Mouse (Mus musculus): ENCODE measurements at regions not wholly inside any gene's neighbourhood (a gene's known extent, or its start where the extent isn't known, plus 50 kb on each side); places are given as distances from the start of the nearest gene placed in this dataset.

DNA sequence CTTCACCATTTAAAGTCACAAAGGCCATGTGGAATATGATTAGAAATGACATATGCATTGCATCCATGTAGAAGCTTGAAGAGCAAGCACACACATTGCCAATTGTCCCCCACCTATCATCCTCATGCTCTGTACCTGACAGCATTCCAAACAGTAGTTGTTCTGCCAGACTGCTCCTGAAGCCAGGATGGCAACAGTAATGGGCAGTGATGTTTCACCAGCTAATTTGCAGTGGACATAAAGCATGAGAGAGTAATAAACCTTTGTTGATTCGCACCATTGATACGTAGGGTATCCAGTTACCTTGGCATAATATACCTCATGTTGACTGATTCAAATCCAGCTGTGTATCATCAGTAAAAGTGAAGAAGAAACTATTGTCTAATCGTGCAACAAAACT is 606.5 kb upstream of the Celf2 start:
- DNase-seq (ENCODE audit: extremely low spot score in 1 of 2, low spot score in 2 of 2): no peak
- intact Hi-C loops (cut with DNase I): no loop called here
- TF ChIP-seq CTCF (IDR thresholded peaks at IDR 0.05): no peak
- Histone ChIP-seq H3K4me3 (no peak overlapping the region), H3K27ac (no peak overlapping the region)

DNA sequence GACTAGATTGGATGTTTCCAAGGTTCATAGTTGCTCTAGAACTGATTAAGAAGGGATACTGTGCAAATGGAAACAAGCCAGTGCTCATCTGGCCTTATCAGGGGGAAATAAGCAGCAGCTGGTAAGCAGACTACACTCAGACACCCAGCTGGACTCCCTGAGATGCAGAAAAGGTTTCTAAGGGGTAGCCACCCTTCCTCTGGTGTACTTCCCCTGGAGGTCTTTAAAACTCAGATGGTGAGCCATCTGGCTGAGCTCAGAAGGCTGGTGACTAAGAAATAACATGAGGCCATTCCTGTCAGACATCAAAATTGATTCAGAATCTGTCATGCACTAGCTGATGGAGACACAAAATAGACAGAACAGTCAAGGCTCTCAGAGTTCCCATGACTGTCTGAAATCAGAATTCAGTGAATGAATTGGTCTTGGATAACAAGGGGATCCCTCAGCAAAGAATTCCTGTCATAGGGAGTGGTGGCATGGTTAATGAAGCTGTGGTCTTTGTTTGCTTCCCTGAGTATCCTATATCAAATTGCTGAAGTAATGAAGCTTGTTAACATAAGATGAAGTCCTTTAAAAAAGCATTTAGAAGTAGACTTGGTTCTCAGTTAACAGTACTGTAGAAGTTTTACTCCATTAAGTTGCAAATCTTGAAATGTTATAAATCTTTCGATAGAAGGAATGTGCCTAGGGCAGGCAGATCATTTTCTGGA is 603.2 kb upstream of the Celf2 start:
- DNase-seq (ENCODE audit: extremely low spot score in 1 of 2, low spot score in 2 of 2): no peak
- TF ChIP-seq CTCF (IDR thresholded peaks at IDR 0.05): no peak
- Histone ChIP-seq H3K4me3 (no peak overlapping the region), H3K27ac (no peak overlapping the region)
- intact Hi-C loops (cut with DNase I): no loop called here

DNA sequence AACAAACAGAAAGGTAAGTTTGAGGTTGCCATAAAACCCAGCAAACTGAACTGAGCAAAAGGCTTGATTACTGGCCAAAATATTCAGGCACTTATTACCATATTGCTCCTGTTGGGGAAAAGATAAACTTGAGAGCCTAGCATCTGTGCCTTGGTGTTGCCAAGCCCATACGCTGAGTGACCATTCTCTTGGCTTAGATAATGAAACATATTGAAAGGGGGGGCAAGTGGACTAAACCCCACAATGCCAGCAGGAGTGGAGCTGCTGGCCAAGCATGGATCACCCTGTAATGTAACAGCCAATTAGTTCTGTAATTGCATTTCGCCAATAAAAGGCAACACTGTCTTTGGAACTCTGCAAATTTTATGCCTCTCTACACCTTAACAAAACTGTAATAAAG is 584.8 kb upstream of the Celf2 start:
- H3K27ac ChIP-seq: no peak overlapping the region
- no peak for TF ChIP-seq CTCF (IDR thresholded peaks at IDR 0.05)
- no peak overlapping the region for H3K4me3 ChIP-seq
- no peak for DNase-seq (ENCODE audit: extremely low spot score in 1 of 2, low spot score in 2 of 2)
- intact Hi-C loops (cut with DNase I): no loop called here

DNA sequence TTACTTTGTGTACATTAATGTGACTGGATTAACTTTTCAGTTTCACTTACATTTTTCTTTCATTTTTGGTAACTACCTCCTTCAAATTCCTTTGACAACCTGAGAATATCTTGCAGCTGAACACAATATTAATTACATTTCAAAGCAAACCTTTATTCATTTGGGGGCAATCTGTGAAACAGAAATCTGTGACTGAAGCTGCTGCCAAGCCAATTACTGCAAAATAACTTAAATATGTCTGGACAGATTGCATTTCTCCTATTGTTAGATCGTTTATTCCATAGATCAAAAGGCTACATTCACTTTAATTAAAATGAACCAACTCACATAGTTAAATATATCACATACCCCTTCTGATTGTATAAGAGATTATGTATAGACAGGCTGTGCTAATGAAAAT is 558.5 kb upstream of the Celf2 start:
- no peak for TF ChIP-seq CTCF (IDR thresholded peaks at IDR 0.05)
- intact Hi-C loops (cut with DNase I): no loop called here
- no peak for DNase-seq (ENCODE audit: extremely low spot score in 1 of 2, low spot score in 2 of 2)
- H3K4me3 ChIP-seq: no peak overlapping the region
- H3K27ac ChIP-seq: no peak overlapping the region

DNA sequence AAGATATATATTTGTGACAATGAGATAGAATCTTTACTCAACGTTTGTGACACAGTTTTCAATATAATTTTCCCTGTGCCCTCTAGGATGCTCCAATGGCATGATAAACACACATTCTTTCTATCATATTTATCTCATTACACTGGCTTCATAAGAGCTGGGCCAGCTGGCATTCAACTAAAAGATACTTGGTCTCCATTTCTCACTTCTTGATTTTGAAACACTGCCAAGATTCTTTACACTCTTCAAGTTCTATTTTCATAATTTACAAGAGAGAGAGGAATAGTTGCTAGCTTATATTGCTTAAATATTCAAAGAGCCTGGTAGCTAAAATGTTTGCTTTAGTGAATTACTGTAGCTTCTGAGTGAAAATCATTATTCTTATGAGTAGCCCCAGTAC is 552.3 kb upstream of the Celf2 start:
- DNase-seq (ENCODE audit: extremely low spot score in 1 of 2, low spot score in 2 of 2): no peak
- TF ChIP-seq CTCF (IDR thresholded peaks at IDR 0.05): no peak
- Histone ChIP-seq H3K4me3 (no peak overlapping the region), H3K27ac (peak overlapping the region; percentile 76)
- intact Hi-C loops (cut with DNase I): loop anchor here (1.0 to 5.0 kb wide), 2 partner anchors 32 to 216 kb away; no protein-coding TSS in a partner anchor

DNA sequence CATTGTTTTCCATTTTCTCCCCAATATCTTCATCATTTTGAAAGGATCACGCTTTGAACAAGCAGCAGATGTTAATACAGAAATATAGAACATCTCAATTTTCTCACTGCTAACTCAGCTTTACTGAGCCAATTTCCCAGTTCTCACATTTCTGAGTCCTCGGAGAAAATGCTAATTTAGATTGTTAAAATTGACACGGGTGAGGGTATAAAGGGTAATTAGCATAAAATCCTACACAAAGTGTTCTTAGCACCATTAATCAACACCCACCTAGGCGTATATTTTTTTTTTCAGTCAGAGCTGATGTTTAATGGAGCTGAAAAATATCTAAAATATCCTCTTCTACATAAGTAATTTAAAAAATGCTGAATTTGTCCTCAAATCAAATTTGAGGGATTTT is 519.8 kb upstream of the Celf2 start:
- no peak overlapping the region for H3K4me3 ChIP-seq
- TF ChIP-seq CTCF (IDR thresholded peaks at IDR 0.05): no peak
- peak overlapping the region; percentile 83 for H3K27ac ChIP-seq
- no peak for DNase-seq (ENCODE audit: extremely low spot score in 1 of 2, low spot score in 2 of 2)
- intact Hi-C loops (cut with DNase I): loop anchor here (1.0 to 10.0 kb wide), 7 partner anchors 32 to 772 kb away; no protein-coding TSS in a partner anchor

- peak overlapping the region; percentile 85 for H3K27ac ChIP-seq
- no peak overlapping the region for H3K4me3 ChIP-seq
- intact Hi-C loops (cut with DNase I): loop anchor here (5.0 to 10.0 kb wide), 5 partner anchors 183 to 770 kb away; no protein-coding TSS in a partner anchor
- TF ChIP-seq CTCF (IDR thresholded peaks at IDR 0.05): no peak
- no peak for DNase-seq (ENCODE audit: extremely low spot score in 1 of 2, low spot score in 2 of 2)
These were observed 518.2 kb upstream of the Celf2 start for GRCm38 (mm10) chr2:8027571-8027970.

DNA sequence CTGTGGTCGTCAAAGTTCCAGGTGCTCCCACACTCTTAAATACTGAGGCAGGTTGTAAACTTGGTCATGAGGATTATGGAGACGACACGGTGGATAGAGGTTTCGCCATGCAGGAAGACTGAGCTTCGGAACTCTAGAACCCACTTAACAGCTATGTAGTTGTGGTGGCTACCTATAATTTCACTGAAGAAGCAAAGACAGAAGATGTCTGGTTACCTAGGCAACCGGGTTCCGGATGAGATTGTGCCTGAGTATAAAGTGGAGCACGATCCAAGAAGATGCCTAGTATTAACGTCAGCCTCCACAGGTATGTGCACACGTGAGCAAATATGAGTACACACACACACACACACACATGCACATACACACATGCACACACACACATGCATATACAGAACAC is 517.3 kb upstream of the Celf2 start:
- H3K4me3 ChIP-seq: no peak overlapping the region
- peak overlapping the region; percentile 85 for H3K27ac ChIP-seq
- no peak for TF ChIP-seq CTCF (IDR thresholded peaks at IDR 0.05)
- intact Hi-C loops (cut with DNase I): loop anchor here (5.0 to 10.0 kb wide), 5 partner anchors 182 to 769 kb away; no protein-coding TSS in a partner anchor
- DNase-seq (ENCODE audit: extremely low spot score in 1 of 2, low spot score in 2 of 2): no peak

DNA sequence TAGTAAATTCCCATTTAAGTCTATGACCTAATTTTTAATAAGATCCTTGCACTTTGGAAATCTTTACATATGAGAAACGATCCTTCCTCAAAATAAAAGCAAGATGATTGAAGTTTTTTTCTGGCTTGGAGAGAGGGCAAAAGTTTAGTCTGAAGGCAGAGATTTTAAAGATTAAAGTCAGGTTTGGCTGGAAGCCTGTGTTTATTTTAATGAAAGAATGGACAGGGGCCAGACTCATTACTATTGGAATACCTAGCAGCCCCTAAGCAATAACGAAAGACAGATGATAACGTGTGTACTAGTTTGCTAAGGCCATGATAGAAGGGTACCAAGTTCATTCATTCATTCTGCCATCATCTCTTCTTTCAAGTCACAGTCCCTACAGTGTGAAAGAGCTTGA is 513.3 kb upstream of the Celf2 start:
- no peak for TF ChIP-seq CTCF (IDR thresholded peaks at IDR 0.05)
- Histone ChIP-seq H3K27ac (peak overlapping the region; percentile 70), H3K4me3 (no peak overlapping the region)
- intact Hi-C loops (cut with DNase I): loop anchor here (10.0 kb wide), 2 partner anchors 178 to 488 kb away; no protein-coding TSS in a partner anchor
- DNase-seq (ENCODE audit: extremely low spot score in 1 of 2, low spot score in 2 of 2): no peak

DNA sequence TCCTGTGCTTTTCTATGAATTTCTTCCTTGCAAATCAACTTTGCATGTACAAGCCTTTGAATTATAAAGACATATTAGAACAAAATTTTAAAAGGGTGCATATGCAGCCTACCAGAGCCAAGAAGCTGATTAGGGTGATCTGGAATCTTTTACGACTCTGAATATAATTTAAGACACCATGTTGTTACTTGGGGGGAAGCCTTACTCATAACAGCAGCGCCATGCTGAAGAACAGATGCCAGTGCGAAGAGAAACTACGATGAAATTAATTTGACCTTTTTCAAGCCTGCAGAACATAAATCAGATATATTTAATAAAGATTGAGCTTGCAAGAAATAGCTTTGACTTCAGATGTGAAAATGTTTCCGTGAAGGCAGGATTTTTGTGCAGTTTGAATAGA is 512.7 kb upstream of the Celf2 start:
- DNase-seq (ENCODE audit: extremely low spot score in 1 of 2, low spot score in 2 of 2): no peak
- intact Hi-C loops (cut with DNase I): loop anchor here (10.0 kb wide), 2 partner anchors 177 to 487 kb away; no protein-coding TSS in a partner anchor
- Histone ChIP-seq H3K27ac (peak overlapping the region; percentile 70), H3K4me3 (no peak overlapping the region)
- no peak for TF ChIP-seq CTCF (IDR thresholded peaks at IDR 0.05)

GRCm38 (mm10) chr2:8012826-8013225 is 503.5 kb upstream of the Celf2 start:
- peak overlapping the region; percentile 87 for H3K27ac ChIP-seq
- no peak for TF ChIP-seq CTCF (IDR thresholded peaks at IDR 0.05)
- peak; percentile 64 to 65 for DNase-seq (ENCODE audit: extremely low spot score in 1 of 2, low spot score in 2 of 2)
- no peak overlapping the region for H3K4me3 ChIP-seq
- intact Hi-C loops (cut with DNase I): loop anchor here (5.0 kb wide), 1 partner anchor 621 kb away; no protein-coding TSS in a partner anchor

DNA sequence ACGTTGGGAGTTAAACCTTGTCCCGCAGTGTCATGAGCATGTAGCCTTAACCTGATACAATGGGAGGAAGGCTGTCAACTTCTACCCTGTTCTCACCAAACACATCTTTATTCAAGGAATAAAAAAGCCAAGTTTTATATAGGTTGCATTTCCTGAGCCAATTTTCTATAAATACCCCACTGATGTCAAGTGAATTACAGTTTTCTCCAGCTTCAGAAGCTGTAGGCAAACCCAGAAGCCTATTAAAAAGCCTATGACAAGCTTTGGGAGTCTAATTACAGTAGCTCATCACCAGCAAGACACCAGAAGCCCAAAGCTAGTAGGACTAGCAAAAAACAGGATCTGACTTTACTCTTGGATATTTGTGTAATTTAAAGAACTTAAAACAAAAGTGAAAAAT is 490.1 kb upstream of the Celf2 start:
- H3K4me3 ChIP-seq: no peak overlapping the region
- no peak for DNase-seq (ENCODE audit: extremely low spot score in 1 of 2, low spot score in 2 of 2)
- intact Hi-C loops (cut with DNase I): no loop called here
- peak overlapping the region; percentile 83 for H3K27ac ChIP-seq
- no peak for TF ChIP-seq CTCF (IDR thresholded peaks at IDR 0.05)

DNA sequence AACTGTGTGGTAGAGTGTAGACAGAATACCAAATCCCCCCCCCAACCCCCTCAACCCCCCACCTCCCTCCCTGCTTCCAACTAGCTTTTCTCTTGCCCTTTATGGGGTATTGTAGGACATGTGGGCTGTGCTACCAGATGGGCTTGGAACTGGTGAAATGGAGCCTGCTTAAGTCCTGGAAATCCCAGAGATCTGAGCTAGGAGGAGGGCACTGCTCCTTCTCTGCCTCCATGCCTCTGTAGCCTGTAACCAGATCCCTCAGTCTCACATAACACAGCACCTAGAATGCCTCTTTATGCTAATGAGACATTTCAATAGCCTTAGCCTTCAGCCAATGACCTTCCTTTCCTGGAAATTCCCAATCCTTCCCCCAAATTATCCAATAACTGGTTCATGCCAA is 465.1 kb upstream of the Celf2 start:
- DNase-seq (ENCODE audit: extremely low spot score in 1 of 2, low spot score in 2 of 2): no peak
- H3K4me3 ChIP-seq: no peak overlapping the region
- intact Hi-C loops (cut with DNase I): no loop called here
- H3K27ac ChIP-seq: no peak overlapping the region
- no peak for TF ChIP-seq CTCF (IDR thresholded peaks at IDR 0.05)

Measured in left cerebral cortex, adult 2 months (tissue).